Mouse (Mus musculus) liver, postnatal 0 days (tissue): ENCODE results near the gene Enam.

Experiments
- CTCF ChIP-seq: sonication (generic); IDR thresholded peaks from 2 replicates; pipeline ENCODE4 v1.5.1; 2016; ENCODE audit warnings: antibody characterized with exemption, low read depth
- EP300 ChIP-seq: IDR thresholded peaks from 2 replicates; pipeline ENCODE4 v1.6.1; 2016; ENCODE audit warnings: antibody characterized with exemption, low read depth, mild to moderate bottlenecking

DNA sequence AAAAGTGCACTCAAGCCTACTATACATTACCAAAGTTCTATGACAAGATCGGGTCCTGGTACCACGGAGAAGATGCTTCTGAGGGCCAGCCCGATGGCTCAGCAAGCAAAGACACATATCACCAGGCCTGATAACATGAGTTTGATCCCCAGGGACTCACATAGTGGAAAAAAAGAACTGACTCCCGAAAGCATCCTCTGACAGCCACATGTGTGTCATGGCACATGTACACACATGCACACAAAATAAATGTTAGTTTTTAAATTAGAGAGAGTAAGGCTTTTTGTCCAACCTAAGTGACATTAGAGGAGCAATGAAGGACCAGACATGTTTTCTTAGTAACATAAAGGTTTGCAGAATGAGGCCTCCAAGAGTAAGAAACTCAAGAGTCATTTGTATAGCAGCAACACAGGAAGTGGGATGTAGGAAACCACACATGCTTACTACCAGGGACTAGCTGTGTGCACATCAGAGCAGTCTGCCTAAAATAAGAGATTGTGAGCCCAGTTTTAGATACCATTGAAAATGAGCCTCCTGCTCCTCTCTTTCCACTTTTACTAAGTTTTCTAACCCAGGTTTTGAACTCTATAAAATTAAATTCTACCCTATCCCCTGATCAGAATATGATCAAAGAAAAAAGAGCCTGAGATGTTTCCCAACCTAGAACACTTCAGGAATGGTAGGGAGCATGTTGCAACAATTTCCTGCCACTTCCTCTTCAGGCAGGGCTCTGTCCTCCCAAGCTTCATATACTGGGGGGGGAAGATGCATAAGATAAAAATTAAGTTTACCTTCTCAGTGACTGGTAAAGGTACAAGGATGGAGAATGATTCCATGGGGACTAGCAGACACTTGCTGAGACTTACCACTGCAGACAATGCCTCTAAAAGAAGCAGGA is 18.7 kb upstream of the Enam start:
- no peak for TF ChIP-seq CTCF
- no peak for TF ChIP-seq EP300
